Mouse (Mus musculus): ENCODE results near the gene Arid1b. TPM values are rescaled to one million over a fixed set of nuclear protein-coding genes. Genes with fewer than 3 reads are reported as not detected.

Arid1b gene
- polyA plus RNA-seq, 1 experiment from 2014 or later: 5.0 TPM

DNA sequence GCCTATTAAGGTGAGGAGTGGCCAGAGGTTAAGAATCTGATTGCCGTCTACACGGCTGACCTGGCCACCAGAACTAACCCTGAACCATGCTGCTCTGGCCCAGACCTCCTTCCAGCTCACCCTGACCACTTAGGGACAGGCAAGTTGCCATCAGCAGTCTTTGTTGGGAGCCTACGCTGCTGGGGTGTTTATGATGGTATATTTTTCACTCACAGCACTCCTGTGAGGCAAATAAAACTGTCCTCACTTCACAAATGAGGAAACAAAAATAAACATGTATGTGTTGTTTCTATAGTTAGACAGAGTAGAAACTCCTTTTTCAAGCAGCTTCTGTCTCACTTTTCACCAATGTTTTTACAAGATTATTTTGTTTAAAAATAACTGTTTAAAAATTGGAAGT is 280.3 kb downstream of the Arid1b start:
- no peak overlapping the region for H3K9ac ChIP-seq
- H3K4me2 ChIP-seq: no peak overlapping the region
- no peak overlapping the region for H3K4me3 ChIP-seq
- peaks cover 11% of the 10 kb centered on the region for H3K4me1 ChIP-seq (replicated peaks)
- no peaks in the 10 kb centered on the region for H3K9me3 ChIP-seq (replicated peaks)
- H3K36me3 ChIP-seq: no peaks in the 10 kb centered on the region
- no peak overlapping the region for H3K27ac ChIP-seq
- H3K27me3 ChIP-seq: no peaks in the 10 kb centered on the region
- no peak for ATAC-seq (replicated peaks; ENCODE audit: insufficient number of reproducible peaks, insufficient read depth, low FRiP score, low read depth)
- WGBS: 89% methylated on average over 3 of the region's 3 CpGs

DNA sequence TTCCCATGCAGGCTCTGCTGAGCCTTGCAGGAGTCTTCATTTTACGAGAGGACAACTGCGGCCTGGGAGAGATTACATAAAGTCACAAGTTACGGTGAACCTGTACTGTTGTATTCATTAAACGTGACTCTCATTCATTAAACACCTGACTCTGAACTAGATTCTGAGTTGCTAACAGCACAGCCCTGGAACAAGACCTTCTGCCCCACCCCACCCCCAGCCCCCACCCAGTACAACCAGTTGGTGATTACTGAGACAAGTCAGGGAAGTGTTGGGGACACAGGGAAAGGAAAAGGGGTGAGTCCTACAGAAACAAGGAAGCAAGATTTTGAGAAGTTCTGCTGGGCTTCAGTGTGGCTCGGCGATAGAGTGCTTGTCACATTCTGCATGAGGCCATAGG is 281.6 kb downstream of the Arid1b start:
- no peaks in the 10 kb centered on the region for H3K36me3 ChIP-seq
- no peaks in the 10 kb centered on the region for H3K9me3 ChIP-seq (replicated peaks)
- H3K4me2 ChIP-seq: no peak overlapping the region
- H3K4me3 ChIP-seq: no peak overlapping the region
- H3K9ac ChIP-seq: no peak overlapping the region
- H3K27ac ChIP-seq: no peak overlapping the region
- 91% methylated on average over 6 of the region's 6 CpGs for WGBS
- peaks cover 11% of the 10 kb centered on the region for H3K4me1 ChIP-seq (replicated peaks)
- ATAC-seq (replicated peaks; ENCODE audit: insufficient number of reproducible peaks, insufficient read depth, low FRiP score, low read depth): no peak
- H3K27me3 ChIP-seq: no peaks in the 10 kb centered on the region

DNA sequence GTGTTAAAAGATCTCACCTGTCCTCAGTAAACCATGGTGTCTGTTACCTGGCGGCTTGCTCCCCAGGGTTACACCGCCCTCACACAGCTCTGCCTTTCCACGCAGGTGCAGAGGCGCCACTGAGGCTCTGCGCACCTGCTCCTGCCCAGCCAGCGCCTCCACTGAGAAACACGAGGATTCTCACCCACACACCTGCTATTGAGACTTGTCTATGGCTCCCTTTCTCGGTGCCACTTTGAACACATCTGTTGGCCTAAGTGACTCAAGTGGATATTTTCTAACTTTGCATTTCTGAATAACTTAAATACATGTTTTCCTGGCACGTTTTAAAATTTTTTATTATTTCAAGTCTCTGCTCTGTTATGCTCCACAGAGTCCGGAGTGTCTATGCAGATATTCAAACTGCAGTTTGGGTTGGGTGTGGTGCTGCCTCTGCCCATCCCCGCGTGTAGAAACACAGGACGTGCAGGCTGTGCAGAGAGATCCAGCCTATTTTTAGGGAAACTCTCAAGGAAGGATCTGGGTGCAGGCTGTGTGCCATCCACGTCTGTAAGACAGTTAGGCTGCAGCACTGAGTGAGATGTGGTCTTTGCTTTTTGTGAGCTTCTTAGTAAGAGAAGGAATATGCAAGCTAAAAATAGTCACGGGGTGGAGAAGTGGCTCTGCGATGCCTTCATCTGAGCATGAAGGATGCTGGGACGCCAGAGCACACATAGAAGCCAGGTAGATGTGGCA is 283.2 kb downstream of the Arid1b start:
- Histone ChIP-seq H3K36me3 (no peaks in the 10 kb centered on the region), H3K27ac (peak overlapping the region; percentile 39; the same call in 1 of the 2 replicates), H3K9me3 (replicated peaks) (no peaks in the 10 kb centered on the region), H3K4me2 (no peak overlapping the region), H3K4me3 (no peak overlapping the region), H3K27me3 (no peaks in the 10 kb centered on the region), H3K9ac (no peak overlapping the region), H3K4me1 (replicated peaks) (peaks cover 11% of the 10 kb centered on the region)
- ATAC-seq (replicated peaks; ENCODE audit: insufficient number of reproducible peaks, insufficient read depth, low FRiP score, low read depth): no peak
- 65% methylated on average over 17 of the region's 17 CpGs for WGBS

DNA sequence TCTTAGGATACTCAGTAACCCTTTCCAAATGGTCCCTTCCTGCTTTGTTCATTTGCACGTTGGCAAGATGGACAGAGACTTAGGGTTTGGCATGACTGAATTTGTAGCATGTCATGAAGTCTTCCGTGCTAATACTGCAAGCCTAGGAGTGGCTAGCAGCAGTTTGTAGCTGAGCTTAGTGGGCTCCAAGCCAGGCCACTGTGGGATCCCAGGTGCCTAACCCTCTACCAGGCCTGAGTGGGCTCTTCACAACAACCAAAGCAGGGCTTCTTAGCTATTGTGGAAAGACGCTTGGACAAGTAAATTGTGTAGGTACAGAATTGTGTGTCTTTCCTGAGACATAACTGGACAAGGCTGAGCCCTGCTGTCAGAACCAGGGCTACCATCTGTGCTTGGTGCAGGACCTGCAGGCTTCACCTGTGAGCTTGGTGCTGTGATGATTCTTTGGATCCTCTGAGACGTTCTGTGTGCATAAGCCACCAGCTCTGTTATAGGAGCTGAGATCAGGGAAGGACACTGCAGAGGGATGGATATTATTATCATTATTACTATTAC is 286.4 kb downstream of the Arid1b start:
- Histone ChIP-seq H3K27ac (no peak overlapping the region), H3K4me2 (no peak overlapping the region), H3K27me3 (no peaks in the 10 kb centered on the region), H3K9me3 (replicated peaks) (no peaks in the 10 kb centered on the region), H3K4me3 (no peak overlapping the region), H3K4me1 (replicated peaks) (peaks cover 17% of the 10 kb centered on the region), H3K9ac (no peak overlapping the region), H3K36me3 (no peaks in the 10 kb centered on the region)
- ATAC-seq (replicated peaks; ENCODE audit: insufficient number of reproducible peaks, insufficient read depth, low FRiP score, low read depth): no peak
- 80% methylated on average over 4 of the region's 4 CpGs for WGBS

DNA sequence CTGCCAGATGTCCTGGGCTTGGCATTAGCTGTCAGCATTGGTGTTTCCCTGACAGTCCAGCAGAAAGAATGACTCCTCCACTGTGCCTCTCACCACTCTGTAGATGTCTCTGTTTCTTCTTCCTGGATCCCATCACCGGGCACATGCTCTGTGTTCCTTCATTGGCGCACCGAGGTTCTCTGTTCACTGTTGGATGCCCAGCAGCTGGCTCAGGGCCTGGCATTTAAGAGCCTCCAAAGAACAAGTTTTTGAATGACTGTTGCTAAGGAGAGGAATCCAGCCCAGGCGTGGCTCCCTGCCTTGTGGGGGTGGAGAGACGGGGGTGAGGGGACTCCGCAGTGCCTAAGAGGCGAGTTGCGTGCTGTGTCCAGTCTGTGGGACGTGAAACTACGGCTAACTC is 290.7 kb downstream of the Arid1b start:
- H3K9me3 ChIP-seq (replicated peaks): no peaks in the 10 kb centered on the region
- peaks cover 26% of the 10 kb centered on the region for H3K4me1 ChIP-seq (replicated peaks)
- H3K9ac ChIP-seq: no peak overlapping the region
- 83% methylated on average over 10 of the region's 10 CpGs for WGBS
- no peak overlapping the region for H3K4me2 ChIP-seq
- no peak overlapping the region for H3K4me3 ChIP-seq
- 0 out of 2 replicates have a peak, but pooled peaks have one; percentile 15 for ATAC-seq (replicated peaks; ENCODE audit: insufficient number of reproducible peaks, insufficient read depth, low FRiP score, low read depth)
- no peak overlapping the region for H3K27ac ChIP-seq
- H3K36me3 ChIP-seq: no peaks in the 10 kb centered on the region
- no peaks in the 10 kb centered on the region for H3K27me3 ChIP-seq

DNA sequence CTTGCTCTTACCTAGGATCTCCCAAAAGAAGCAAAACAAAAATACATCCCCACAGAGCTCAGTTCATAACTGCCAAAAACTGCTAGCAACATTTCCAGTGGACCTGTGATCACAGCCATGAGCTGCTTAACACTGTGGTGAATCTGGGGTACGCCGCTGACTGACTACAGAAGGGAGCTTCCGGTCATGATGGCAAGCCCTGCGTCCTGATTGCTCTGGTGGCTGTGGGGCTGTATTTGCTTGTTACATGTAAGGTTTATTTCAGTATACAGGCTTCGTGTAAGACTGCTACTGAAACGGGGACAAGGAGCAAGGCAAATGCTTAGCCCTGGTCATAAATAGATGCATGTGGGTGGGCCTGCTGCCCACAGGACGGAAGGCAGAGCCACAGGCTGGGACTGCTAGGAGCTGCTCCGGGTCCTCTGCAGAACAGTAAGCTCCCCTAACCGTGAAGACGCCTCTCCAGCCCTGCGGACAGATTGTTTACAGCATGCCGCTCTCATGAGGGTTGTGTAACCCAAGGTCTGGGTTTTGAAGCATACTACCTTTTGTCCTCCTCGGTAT is 291.8 kb downstream of the Arid1b start:
- peak overlapping the region; percentile 8; the same call in 1 of the 2 replicates for H3K27ac ChIP-seq
- no peaks in the 10 kb centered on the region for H3K9me3 ChIP-seq (replicated peaks)
- no peak overlapping the region for H3K4me2 ChIP-seq
- 0 out of 2 replicates have a peak, but pooled peaks have one; percentile 28 for ATAC-seq (replicated peaks; ENCODE audit: insufficient number of reproducible peaks, insufficient read depth, low FRiP score, low read depth)
- H3K27me3 ChIP-seq: no peaks in the 10 kb centered on the region
- H3K36me3 ChIP-seq: peaks cover 2% of the 10 kb centered on the region
- peaks cover 26% of the 10 kb centered on the region for H3K4me1 ChIP-seq (replicated peaks)
- WGBS: 72% methylated on average over 13 of the region's 13 CpGs
- H3K4me3 ChIP-seq: no peak overlapping the region
- H3K9ac ChIP-seq: no peak overlapping the region

DNA sequence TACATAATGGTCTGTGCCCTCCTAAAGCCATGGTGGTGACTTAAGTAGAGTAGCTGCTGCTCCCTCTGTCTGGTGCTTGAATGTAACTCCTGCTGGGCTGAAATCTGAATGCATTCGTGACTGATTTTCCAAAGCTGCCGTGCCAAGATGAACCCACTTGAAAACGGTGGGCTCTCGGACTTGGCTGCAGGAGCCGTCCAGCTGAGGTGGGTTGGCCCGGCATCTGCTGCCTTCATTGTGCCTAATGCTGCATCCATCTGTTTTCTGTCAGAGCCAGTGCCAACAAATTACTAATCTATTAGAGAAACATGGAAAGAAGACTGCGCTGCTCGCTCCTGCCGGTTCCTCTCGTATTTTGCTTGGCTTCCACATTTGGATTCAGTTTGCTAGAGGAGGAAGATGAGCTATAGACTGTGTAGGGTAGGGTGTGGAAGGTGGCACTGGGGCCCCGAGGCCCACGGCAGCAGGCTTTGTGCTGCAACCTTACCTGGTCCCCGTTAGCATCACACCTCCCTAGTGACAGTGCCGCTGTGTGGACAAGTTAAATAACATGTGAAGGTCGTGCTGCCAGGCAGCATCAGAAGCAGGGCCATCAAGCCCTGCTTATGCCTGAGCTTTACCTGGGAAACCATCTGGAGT is 292.6 kb downstream of the Arid1b start:
- Histone ChIP-seq H3K27me3 (no peaks in the 10 kb centered on the region), H3K4me2 (no peak overlapping the region), H3K36me3 (peaks cover 8% of the 10 kb centered on the region), H3K4me3 (no peak overlapping the region), H3K9me3 (replicated peaks) (no peaks in the 10 kb centered on the region), H3K9ac (no peak overlapping the region), H3K27ac (peak overlapping the region; percentile 8; the same call in 1 of the 2 replicates), H3K4me1 (replicated peaks) (peaks cover 26% of the 10 kb centered on the region)
- ATAC-seq (replicated peaks; ENCODE audit: insufficient number of reproducible peaks, insufficient read depth, low FRiP score, low read depth): no peak
- 55% methylated on average over 15 of the region's 15 CpGs for WGBS

DNA sequence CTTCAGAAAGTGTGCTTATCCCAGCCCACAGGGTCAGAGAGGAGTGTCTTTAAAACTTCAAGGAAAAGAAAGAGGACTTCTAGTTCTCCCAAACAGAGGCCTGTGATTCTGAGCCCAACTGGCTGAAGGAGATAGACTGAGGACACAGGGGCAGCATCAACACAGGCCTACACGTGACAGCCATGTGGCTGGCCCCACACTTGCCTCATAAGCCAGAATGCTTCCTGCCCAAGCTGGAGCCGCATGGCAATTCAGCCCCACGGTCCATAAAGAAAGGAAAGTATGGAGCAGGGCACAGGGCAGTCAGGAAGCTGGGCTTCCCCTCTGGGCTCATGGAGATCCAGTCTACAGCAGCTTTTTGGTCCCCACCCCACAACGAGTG is 293.1 kb downstream of the Arid1b start:
- Histone ChIP-seq H3K4me3 (no peak overlapping the region), H3K27me3 (no peaks in the 10 kb centered on the region), H3K9me3 (replicated peaks) (no peaks in the 10 kb centered on the region), H3K4me1 (replicated peaks) (peaks cover 26% of the 10 kb centered on the region), H3K9ac (no peak overlapping the region), H3K36me3 (peaks cover 8% of the 10 kb centered on the region), H3K4me2 (no peak overlapping the region), H3K27ac (no peak overlapping the region)
- ATAC-seq (replicated peaks; ENCODE audit: insufficient number of reproducible peaks, insufficient read depth, low FRiP score, low read depth): no peak
- 64% methylated on average over 4 of the region's 4 CpGs for WGBS

DNA sequence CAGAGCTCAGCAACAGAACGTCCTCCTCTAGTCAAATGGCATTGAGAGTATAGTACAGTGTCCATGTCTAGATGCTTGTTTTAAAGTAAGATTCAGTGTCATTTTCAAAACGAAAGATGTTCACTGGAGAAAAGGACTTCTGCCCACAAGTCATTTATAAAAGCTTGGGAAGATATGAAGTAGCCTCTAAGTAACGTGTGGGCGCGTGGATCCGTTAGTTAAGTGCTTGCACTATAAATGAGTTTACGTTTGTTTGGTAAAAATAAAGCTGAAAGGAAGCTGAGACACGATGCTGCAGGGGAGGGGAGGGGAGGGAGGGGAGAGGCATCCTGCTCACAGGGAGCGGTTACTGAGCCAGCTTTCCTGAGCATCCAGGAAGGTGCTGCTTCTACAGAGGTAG is 293.5 kb downstream of the Arid1b start:
- Histone ChIP-seq H3K4me1 (replicated peaks) (peaks cover 26% of the 10 kb centered on the region), H3K36me3 (peaks cover 8% of the 10 kb centered on the region), H3K27ac (no peak overlapping the region), H3K4me3 (no peak overlapping the region), H3K4me2 (no peak overlapping the region), H3K9ac (no peak overlapping the region), H3K27me3 (no peaks in the 10 kb centered on the region), H3K9me3 (replicated peaks) (no peaks in the 10 kb centered on the region)
- WGBS: 68% methylated on average over 9 of the region's 9 CpGs
- no peak for ATAC-seq (replicated peaks; ENCODE audit: insufficient number of reproducible peaks, insufficient read depth, low FRiP score, low read depth)

DNA sequence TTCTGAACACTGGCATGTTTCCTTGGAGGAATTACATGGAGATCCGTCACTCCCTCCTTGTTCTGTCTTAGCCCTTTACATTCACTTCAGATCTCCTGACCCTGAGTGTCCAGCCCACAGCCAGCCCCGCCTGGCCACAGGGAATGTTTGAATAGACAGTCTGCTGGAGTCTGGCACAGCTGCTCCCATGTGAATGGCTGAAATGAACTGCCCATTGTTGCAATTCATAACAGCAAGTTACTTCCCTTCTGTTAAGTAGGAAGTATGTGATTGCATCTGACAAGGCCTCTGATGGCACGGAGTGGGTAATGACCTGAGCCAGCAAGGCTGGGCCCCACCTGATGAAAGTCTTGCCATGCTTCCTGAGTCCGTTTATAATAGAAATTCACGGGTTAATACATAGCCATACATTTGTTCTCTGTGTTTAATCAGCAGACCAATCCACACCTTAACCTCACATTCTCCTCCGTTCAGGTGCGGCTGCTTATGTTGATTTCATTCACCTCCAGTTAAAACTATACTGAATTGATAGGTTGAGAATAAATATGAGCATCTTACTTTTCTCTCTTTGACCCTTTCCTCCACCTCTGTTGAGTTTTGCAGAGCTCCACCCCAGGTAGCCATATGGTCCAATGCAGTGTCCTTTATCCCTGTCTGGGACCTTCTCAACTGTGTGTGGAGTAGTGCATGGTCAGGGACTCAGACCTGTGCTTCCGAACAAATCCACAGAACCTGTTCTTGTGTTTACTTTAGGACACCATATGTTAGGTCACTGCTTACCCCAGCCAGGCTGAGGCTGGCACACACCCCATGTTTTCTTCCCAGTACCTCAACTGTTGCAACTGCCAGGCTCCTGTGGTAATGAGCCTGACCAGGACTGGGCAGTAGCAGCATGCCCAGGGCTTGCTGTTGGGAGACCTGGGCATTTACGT is 299.8 kb downstream of the Arid1b start:
- no peak overlapping the region for H3K4me3 ChIP-seq
- peaks cover 14% of the 10 kb centered on the region for H3K36me3 ChIP-seq
- H3K9me3 ChIP-seq (replicated peaks): no peaks in the 10 kb centered on the region
- no peak overlapping the region for H3K9ac ChIP-seq
- H3K27ac ChIP-seq: no peak overlapping the region
- peaks cover 6% of the 10 kb centered on the region for H3K4me1 ChIP-seq (replicated peaks)
- ATAC-seq (replicated peaks; ENCODE audit: insufficient number of reproducible peaks, insufficient read depth, low FRiP score, low read depth): no peak
- 81% methylated on average over 9 of the region's 9 CpGs for WGBS
- no peaks in the 10 kb centered on the region for H3K27me3 ChIP-seq
- no peak overlapping the region for H3K4me2 ChIP-seq

Measured in heart, embryonic 15.5 days (tissue).